Mouse (Mus musculus) kidney, postnatal 25 days (tissue): ENCODE results near the gene Rffl.

Experiments
- DNase-seq, 2 experiments: peaks; one replicate each; pipeline ENCODE4 v3.0.0; 2021; ENCODE audit warnings: mixed read lengths in 2 of 2

Rffl gene

DNA sequence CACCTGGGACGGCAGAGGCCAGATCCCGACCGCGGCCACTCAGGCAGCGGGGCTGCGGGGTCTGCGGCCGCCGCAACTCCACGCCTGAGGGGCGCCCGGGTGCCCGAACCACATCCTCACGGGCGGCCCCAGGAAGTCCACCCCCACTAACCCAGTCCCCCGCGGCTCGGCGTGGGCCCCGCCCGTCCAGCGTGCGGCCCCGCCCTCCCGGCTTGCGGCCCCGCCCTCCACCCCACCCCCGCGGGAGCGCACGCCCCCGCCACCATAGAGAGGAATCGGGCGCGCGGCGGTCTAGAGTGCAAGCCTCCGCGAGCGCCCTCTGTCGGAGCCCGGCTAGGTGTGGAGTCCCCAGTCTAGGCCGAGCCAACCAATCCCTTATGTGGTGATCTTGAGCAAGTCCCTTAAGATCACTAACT, at the start of gene Rffl:
Rffl (minus strand) TSS at position 180 of the 416 bp plus-strand sequence.
- peak; percentile 96 to 99 for DNase-seq

DNA sequence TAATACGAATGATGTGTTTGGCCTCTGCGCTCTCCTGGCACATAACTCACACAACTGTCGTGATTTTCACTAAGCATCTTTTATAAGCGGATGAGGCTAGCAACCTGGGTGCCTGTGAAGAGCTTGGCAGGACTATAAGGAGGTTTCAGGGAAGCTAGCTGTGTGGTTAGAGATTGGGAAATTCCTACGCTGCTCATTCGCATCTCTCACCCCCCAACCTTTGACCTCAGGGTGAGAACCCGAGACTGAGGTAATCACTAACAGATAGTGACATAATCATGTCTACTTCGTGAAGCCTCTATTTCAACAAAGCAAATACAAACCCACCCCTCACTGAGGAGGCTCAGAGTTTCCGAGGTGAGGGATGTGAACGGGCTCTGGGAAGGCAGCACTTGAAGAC, 49.8 kb upstream of the Rffl start:
- DNase-seq, result no peak

DNA sequence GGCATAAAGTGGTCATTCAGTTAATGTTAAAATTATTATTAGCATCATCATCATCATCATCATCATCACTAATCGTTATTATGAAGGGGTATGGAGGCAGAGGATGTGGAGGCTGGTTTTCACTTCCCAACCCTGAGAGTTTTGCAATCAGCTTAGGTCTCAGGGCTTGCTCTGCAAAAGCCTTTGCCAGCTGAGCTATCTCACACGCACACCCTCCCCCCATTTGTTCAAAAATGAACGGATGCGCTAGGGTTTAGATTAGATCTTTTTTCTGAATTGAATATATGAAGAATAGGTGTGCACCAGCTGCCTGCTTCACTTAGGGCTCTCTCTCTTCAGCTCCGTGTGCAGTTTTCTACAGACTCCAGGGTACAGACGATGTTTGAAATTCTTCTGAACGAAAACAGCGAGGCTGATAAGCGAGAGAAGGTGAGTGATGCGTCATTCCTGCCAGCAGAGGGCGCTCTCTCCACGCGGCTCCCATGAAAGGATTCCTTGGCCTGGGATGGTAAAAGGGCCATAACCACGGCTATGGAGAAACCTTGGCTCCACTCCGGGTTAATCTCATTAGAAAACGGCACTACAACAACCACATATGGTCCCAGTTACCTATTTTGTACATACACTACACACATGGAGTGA, 43.8 kb upstream of the Rffl start:
- DNase-seq, result peak; percentile 71 to 87

DNA sequence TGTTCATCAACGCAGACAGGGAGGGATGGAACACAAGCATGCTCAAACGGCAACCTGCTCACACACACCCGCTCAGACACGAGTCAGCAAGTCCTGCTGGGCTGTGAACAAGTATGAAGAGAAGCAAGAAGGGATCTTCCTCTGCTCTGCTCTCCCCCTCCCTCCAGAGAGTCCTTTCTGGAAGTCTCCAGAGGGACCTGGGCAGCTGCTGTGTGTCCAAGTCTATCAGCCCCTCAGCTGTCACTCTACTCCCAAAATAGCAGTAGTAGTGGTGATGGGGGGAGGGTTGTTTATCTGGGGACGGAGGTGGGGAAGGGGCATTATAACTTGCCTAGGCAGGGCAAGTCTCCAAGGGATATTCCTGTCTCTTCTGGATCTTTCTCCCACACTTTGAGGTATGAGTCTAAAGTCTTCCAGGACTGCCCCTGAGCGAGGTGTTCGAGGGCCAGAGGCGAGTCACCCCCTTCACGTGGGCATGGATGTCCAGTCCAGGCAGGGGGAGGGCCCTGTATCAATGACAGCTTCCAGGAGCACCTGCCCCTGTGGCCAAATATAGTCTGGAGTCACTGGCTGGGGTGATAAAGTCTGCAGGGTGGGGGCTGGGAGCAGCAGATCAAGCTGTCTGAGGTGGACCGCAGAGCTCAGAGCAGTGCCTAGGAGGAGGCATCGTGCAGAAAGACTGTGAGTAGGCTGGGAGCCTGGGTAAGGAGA, 39.8 kb upstream of the Rffl start:
- no peak for DNase-seq

DNA sequence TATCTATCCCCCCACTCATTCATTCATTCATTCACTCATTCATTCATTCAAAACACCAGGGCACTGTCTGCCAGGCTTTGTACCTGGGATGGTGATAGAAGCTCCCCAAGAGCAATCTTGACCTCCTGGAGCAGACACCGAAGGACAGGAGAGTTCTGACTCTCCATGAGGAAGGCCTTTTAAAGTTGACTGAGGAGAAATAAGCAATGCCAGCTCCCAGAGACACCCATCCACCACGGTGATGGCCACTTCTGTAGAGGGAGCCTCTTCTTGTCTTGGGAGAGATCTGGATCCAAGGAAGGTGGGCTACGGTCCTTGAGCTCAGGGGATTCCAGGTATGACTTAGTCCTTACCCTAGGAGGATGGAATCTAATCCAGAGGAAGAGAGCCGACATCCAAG, 39.2 kb upstream of the Rffl start, which contains the start of gene Unc45b:
Unc45b (plus strand) TSS at position 301 of the 400 bp plus-strand sequence.
- no peak for DNase-seq

DNA sequence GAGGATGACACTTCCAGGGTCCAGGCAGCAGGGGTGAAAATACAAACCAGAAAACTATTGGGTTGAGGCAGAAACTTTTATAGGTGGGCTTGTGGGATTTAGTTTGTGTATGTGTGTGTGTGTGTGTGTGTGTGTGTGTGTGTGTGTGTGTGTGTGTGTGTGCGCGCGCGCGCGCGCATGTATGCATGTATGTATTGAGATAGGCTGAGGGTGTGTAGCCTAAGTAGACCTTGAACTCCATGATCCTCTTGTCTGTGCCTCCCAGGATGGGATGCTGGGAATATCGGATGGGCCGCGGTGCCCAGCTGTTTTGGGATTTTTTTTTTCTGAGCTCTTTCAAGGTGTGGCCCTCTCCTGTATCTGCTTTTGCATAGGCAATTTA, 37.6 kb upstream of the Rffl start:
- no peak for DNase-seq

DNA sequence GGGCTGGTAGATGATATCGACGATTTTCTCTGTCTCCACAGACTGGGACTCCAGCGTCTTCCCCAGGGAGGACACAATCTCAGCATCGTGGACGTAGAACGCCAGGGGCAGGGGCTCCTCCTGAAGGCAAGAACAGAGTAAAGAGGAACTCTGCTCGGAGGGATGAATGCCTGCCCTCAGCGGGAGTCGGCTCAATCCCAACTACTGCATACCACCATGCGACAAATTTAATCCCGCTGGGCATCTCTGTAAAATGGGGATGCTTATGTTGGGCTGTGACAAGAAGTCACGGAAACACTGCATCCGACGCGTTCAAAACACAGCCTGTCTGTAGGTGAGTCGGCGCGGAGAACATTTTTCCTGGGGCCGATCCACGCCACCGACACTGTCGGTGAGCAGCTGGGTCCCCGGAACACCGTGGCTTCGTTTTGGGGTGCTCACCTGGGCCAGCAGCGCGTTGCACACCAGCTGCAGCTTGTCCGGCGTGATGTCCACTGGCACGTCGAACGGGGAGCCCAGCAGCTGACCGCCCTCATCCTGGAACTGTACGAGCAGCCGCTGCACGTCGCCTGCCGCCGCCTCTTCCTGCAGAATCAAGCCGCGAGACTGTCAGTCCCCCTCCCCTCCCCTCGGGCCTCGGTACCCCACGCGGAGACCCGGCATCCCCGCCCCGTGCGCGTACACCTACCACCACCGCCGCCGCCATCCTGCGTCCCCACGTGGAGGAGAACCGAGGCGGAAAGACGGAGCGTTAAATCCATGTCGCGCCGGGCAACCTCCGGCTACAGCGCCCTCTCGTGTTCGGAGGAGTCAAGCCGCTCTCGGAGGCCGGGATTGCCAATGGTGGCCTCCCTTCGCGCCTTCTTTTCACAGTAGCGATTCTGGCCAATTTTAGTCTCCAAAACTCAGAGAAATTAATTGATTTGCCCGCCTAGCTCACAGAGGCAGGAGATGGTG, 36.9 kb upstream of the Rffl start, which contains the start of gene Nle1:
Nle1 (minus strand) TSS at position 761 of the 957 bp plus-strand sequence.
- DNase-seq, result peak; percentile 93 to 94

GRCm38 (mm10) chr11:82905816-82906215, 34.8 kb upstream of the Rffl start:
- no peak for DNase-seq

DNA sequence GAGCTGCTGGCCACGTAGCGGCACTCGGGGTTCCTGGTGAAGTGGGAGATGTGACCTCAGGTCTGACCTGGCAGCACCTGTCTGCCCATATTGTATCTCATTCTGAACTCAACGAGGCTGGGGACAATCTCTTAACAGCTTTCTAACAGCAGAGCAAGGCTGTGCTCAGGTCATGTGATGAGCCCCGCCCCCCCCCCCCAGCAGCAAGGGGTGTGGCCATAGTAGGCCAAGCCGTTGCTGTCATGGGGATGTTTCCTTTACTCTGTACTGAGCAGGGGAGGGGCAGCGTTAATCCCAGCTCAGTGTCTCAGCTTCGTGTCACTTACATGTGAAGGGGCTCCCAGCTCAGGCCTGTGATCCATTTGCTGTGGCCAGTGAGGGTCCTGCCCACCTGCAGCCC, 33.9 kb upstream of the Rffl start:
- no peak for DNase-seq

DNA sequence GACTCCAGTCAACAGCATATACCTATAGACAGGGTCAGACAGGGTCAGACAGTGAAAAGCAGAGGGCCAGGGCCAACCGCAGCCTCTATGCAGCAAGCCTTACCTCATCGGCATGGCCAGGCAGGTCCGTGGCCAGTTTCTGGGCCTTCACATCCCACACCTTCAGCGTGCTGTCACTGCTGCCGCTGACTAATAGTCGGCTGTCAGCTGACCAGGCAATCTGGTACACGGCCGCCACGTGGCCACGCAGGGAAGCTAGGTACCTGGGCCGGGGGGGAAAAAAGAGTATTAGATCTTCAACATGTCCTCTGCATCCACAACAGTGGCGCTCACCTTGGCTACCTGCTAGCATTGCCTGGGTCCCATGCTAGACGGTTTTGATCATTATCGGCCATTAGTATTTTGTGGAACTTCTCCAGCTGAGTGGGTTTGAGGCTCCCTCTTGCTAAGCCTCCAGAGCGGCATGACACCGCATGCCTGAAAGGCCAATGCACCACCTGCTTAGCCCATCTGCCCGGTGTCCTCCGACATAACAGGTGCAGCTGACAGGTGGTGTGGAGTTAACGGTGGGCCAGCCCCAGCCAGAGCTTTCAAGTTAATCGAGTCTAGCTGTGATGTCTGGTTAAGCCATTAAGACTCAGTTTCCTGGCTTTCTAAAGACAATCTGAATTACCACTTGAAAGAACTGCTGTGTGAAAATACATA, 30.7 kb upstream of the Rffl start:
- no peak for DNase-seq

GRCm38 (mm10) chr11:82899720-82900119, 28.7 kb upstream of the Rffl start:
- DNase-seq, result no peak

DNA sequence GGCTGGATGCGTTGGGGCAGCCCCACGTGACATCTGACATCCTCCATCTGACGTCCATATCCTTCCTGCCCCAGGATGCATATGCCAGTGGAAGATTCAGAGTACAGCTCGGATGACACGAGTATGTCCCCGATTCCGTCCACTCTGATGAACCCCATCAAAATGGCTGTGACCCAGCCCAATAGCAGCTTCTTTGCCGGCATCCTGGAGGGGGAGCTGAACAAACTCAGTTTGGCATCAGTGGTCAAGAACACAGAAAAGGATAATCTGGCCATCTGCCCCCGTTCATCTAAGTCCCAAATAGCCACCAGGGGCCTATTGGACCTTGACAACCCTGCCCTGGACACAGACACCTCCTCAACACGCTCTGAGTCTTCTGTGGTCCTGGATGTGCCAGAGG, 26.5 kb upstream of the Rffl start:
- DNase-seq, result peak in 1 of 2 experiments; percentile 14

- DNase-seq, result no peak
These were observed 20.9 kb upstream of the Rffl start, which contains the start of gene Fndc8 for GRCm38 (mm10) chr11:82891936-82892335. TSS of gene Fndc8 (plus strand) at chr11:82892124.

- DNase-seq, result peak; percentile 96 to 97
These were observed 19.3 kb upstream of the Rffl start, which contains the start of gene Rad51d for GRCm38 (mm10) chr11:82890342-82890762. TSS of gene Rad51d (minus strand) at chr11:82890614.

DNA sequence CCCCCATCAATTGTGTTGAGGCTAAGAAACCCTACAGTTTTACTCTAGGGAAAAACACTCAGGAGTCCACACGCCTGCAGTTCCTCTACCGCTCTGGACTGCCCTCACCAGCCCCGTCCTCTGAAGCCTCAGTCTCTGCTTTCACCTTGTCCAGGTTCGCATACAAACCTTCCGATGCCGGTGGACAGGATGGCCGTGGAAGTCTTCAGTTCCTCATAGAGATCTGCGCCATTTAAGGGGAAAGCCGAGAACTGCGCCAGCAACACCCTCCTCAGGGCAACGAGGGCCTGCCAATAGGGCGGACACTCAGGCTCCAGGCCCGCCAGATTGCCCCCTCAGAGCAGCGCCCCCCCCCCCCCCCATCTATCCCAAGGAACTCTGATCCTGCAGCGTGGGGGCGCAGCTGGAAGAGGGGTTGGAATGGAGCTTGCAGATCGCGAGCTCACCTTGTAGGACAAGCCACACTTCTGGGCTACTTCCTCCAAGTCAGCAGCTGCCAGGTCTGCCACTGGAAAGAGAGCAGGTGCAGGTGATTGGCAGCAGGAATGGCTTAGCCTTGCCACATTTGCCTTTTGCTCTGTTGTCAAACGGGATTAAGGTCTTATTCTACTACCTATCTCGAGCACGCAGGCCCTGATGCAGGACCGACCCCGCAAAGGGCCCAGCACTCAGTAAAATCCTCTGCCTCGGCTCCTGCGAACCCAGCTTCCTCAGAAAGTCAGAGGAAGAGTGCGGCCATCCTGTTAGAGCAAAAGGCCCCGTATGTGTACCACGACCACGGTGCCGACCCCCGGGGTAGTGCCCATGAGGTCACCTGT, 18.7 kb upstream of the Rffl start:
- DNase-seq, result peak; percentile 24 to 58

DNA sequence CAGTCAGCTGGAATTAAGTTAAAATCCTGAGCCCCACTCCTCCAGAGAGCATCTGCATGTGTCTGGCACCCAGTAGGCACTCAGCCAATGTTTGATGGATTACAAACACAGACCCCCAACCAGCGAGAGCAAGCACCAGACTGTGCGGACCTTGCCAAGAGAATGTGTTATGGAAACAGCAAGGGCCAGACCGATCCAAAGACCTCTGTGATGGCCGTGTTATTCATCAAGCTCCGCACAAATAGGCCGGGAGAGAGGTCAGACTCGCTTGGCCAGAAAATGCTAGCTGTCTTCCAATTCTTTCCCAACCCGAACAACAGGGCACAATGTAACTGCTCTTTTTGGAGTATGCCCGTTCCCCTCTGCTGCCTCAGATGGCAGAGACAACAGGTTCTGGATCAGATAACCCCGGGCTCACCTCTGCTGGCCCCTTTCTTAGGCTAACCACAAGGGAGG, 17.5 kb upstream of the Rffl start:
- DNase-seq, result peak; percentile 58 to 81

DNA sequence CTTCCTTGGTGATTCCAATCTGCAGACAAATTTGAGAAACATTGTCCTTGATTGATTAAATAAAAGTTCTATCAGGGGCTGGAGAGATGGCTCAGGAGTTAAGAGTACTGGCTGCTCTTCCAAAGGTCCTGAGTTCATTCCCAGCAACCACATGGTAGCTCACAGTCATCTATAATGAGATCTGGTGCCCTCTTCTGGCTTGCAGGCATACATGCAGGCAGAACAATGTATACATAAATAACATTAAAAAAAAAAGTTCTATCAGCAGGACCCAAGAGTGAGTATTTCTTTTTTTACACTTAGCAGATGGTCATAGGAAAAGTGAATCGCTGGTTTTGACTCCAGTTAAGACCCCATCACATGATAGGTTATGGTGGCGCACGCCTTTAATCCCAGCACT, 15.5 kb upstream of the Rffl start:
- no peak for DNase-seq

DNA sequence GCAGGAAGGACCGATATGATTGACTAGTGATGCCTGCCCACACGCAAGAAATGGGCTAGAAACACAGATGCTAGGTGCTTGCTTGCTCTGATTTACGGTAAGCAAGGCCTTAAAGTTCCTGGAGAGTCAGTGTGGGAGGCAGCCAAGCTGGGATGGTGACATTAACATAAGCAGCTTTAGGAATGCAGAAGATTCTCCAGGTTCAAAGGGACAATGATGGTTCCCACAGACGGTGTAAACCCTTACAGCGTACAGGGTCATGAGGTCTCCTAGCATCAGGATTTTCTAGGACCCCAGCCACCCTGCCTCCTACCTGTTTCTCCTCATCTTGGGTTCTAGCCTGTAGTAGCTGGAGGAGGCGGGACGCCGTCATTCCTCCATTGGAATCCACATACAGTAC, 12.2 kb upstream of the Rffl start:
- DNase-seq, result no peak

DNA sequence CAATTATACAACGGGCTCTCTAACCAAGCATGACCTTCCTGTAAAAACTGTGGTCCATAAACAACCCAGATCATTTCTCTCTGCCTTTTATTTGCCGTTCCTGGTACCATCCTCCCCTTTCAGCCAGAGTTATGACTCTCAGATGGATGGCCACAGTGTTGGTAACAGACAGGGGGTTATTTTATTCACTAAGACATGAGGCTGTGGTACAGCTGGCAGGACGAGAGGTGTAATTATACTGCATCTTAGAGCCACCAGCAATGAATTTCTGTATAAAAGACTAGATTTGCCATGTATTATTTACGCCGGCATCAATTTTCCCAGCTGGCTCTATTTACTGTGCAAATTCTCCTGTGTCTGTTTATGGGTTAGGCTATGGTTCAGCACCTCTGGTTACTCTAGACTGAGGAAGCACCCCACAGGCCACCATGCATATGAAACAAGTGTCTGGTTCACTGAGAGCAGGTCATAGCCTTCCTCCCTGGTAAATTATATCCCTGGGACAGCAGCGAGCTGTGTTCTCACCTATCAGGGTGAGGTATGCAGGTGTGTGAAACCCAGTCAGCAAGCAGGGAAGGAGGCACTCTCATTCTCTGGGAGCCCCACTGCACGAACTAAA, 6.8 kb upstream of the Rffl start:
- DNase-seq, result no peak

GRCm38 (mm10) chr11:82875631-82876030, 4.6 kb upstream of the Rffl start:
- DNase-seq, result no peak

DNA sequence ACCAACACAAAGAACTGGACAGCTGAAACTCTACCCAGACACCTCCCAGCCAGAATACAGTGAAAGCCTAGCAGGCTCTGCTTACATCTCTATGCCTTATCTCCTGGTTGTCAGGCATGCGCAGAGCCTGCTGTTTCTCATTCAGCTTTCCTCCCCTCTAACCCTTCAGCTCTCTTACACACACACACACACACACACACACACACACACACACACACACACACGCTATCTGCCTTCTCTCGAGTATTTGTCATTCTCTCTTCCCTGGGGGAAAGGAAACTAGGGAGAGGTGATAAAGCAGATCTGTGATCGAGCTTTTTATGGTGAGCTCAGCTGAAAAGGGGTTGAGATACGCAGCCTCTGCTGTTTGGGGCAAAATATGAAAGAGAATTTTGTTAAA, 3.9 kb upstream of the Rffl start:
- no peak for DNase-seq
